Mouse (Mus musculus) CH12.LX (cell line): ENCODE measurements around the gene Lmod3.

Experiments
- MAFK ChIP-seq: IDR thresholded peaks from 2 replicates; pipeline ENCODE4 v1.6.1; 2011; ENCODE audit warnings: low read length, improper control_type of control experiment; ENCODE audit not compliant: insufficient replicate concordance
- POLR2A ChIP-seq: IDR thresholded peaks from 2 replicates; pipeline ENCODE4 v1.6.1; 2011; ENCODE audit warnings: low read depth, mild to moderate bottlenecking, improper control_type of control experiment, low read length
- ZKSCAN1 ChIP-seq: IDR thresholded peaks from 2 replicates; pipeline ENCODE4 v1.6.1; 2012; ENCODE audit warnings: low read depth, inconsistent platforms, low read length, improper control_type of control experiment, borderline replicate concordance

DNA sequence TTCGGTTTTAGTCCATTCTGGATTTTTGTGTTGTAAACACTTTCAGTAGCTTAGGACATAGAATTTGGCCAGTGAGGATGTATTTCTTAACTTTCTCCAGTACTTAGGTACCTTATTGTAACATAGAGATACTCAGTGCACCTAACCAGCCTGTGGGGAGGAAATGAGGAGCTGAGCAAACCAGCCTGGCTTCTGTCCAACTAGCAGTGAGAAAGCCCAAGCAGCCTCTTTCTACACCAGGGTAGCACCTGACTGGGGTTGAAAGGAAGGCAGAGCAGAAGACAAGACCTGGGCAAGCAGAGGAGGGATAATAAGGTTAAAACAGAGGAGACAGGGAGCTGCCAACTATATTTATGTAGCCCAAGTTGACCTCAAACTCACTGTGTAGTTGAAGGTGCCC lies 31.1 kb upstream of the Lmod3 start:
- TF ChIP-seq MAFK (no peak), POLR2A (no peak), ZKSCAN1 (no peak)
